Mouse (Mus musculus): ENCODE data around the gene Fanca. TPM values are rescaled to one million over a fixed set of nuclear protein-coding genes. Genes with fewer than 3 reads are reported as not detected.

Fanca gene
- polyA plus RNA-seq (2016; fragmentation: Nextera tagmentation; extraction: Ambion mirVana), result 35.3 and 40.9 TPM in 2 replicates

DNA sequence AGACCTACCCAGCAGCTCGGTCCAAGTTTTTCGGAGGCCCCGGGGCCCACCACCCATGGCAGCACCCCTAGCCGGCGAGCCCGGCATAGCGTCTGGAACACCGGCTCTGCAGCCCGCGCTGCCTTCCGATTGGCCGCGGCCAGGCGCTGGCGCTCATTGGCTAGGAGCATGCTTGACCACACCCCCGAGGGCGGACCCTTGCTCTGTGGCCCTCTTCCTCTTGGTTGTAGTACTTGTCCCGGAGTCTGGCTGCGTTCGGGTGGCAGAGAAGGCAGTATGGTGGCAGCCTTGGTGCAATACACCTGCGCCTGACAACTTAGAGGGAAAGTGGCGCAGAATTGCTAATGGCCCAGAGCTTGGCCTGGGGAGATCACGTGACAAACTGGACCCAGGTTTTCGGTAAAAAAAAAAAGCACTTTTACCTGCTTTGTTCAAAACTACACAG lies at the start of gene Fanca:
Gene Fanca (minus strand): TSS at position 110 of the 445 bp plus-strand sequence.
- Histone ChIP-seq H3K27me3 (ENCODE audit: insufficient read depth, poor library complexity, severe bottlenecking) (no peaks in the 10 kb centered on the region), H3K9me3 (no peaks in the 10 kb centered on the region), H3K27ac (peak within 1 kb of the TSS; percentile 89), H3K36me3 (peaks cover 7% of the 10 kb centered on the region), H3K4me1 (replicated peaks) (peaks cover 21% of the 10 kb centered on the region), H3K4me3 (peak within 1 kb of the TSS; percentile 76)
- WGBS, result under 1% methylated on average over 24 of the region's 24 CpGs
- DNase-seq (ENCODE audit: low spot score), result peak; percentile 96

- peak; percentile 88 for DNase-seq (ENCODE audit: low spot score)
- Histone ChIP-seq H3K4me3 (no peak overlapping the region), H3K9me3 (no peaks in the 10 kb centered on the region), H3K27ac (no peak overlapping the region), H3K27me3 (ENCODE audit: insufficient read depth, poor library complexity, severe bottlenecking) (peaks cover 7% of the 10 kb centered on the region; the same call in 1 of the 2 replicates), H3K4me1 (replicated peaks) (peaks cover 3% of the 10 kb centered on the region; the same call in 1 of the 2 replicates), H3K36me3 (peaks cover 56% of the 10 kb centered on the region)
- 38% methylated on average over 12 of the region's 12 CpGs for WGBS
These were observed 42.8 kb upstream of the Fanca start for GRCm38 (mm10) chr8:123361082-123361739.

- no peaks in the 10 kb centered on the region for H3K9me3 ChIP-seq
- 51% methylated on average over 11 of the region's 11 CpGs for WGBS
- no peaks in the 10 kb centered on the region; the same call in 1 of the 2 replicates for H3K27me3 ChIP-seq (ENCODE audit: insufficient read depth, poor library complexity, severe bottlenecking)
- H3K36me3 ChIP-seq, result peaks cover 33% of the 10 kb centered on the region
- H3K4me3 ChIP-seq, result no peak overlapping the region
- H3K27ac ChIP-seq, result no peak overlapping the region; the same call in 1 of the 2 replicates
- peaks cover 33% of the 10 kb centered on the region for H3K4me1 ChIP-seq (replicated peaks)
- DNase-seq (ENCODE audit: low spot score), result no peak
These were observed 34.8 kb upstream of the Fanca start for GRCm38 (mm10) chr8:123353216-123353615.

DNA sequence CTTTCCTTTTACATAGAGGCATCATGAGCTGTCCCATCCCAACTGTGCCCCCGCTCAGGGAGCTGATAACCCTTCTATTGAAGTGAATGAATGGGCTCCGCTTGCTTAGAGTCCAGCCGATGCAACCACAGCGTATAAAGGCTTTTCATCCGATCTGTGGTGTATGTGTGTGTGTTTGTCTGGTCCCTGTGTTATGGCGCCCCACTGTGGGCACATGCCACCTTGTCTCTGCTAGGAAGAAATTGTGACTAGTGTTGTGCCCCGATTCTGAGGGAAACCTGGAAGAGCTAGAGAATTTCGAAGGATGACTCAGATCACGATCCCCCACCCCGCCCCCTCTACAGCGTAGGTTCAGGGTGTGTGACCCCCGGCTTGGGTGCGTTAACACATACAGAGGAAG lies 34.4 kb upstream of the Fanca start:
- H3K4me1 ChIP-seq (replicated peaks), result peaks cover 37% of the 10 kb centered on the region
- DNase-seq (ENCODE audit: low spot score), result peak; percentile 53
- H3K36me3 ChIP-seq, result peaks cover 32% of the 10 kb centered on the region
- H3K27me3 ChIP-seq (ENCODE audit: insufficient read depth, poor library complexity, severe bottlenecking), result no peaks in the 10 kb centered on the region; the same call in 1 of the 2 replicates
- 60% methylated on average over 13 of the region's 13 CpGs for WGBS
- H3K9me3 ChIP-seq, result no peaks in the 10 kb centered on the region
- H3K27ac ChIP-seq, result no peak overlapping the region; the same call in 1 of the 2 replicates
- no peak overlapping the region for H3K4me3 ChIP-seq

DNA sequence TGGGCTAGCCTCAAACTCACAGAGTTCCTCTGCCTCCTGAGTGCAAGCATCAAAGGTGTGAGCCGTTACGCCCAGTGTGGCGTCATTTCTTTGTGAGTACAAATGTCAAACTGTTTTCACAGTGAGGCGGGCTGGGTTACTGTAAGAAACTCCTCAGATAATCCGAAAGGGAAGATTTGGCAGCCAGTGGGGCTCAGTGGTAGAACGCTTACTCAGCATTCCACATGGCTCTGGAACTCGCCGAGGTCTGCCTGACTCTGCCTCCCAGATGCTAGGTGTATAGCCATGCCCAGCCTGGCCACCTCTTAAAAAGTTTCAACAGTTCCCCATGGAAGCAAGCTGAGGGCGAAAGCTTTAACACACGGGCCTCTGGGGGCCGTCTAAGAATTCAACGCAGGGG lies 33.7 kb upstream of the Fanca start:
- Histone ChIP-seq H3K27ac (no peak overlapping the region), H3K27me3 (ENCODE audit: insufficient read depth, poor library complexity, severe bottlenecking) (no peaks in the 10 kb centered on the region; the same call in 1 of the 2 replicates), H3K9me3 (no peaks in the 10 kb centered on the region), H3K36me3 (peaks cover 26% of the 10 kb centered on the region), H3K4me1 (replicated peaks) (peaks cover 38% of the 10 kb centered on the region), H3K4me3 (no peak overlapping the region)
- no peak for DNase-seq (ENCODE audit: low spot score)
- 89% methylated on average over 12 of the region's 12 CpGs for WGBS

DNA sequence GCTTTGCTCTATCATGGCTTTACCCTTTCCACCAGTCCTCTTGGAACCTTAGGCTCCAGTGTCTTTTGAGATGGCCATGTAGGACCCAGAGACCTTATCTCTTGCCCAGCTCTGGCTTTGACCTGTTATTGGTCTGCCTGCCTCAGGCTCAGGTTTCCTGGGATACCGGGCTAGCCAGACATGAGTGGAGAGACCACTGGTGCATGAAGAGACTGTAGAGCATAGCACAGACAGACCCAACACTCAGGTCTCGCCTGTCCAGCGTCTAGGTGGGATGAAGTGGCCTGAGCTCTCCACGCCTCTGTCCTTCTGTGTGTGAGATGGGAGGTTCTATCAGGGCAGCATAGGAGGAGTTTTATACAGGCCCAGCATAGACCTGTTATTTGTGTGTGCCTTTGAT lies 30.7 kb upstream of the Fanca start:
- WGBS, result 79% methylated on average over 4 of the region's 4 CpGs
- no peak for DNase-seq (ENCODE audit: low spot score)
- H3K4me3 ChIP-seq, result no peak overlapping the region
- no peaks in the 10 kb centered on the region for H3K9me3 ChIP-seq
- H3K4me1 ChIP-seq (replicated peaks), result peaks cover 36% of the 10 kb centered on the region
- H3K27ac ChIP-seq, result peak overlapping the region; percentile 20; the same call in 1 of the 2 replicates
- peaks cover 13% of the 10 kb centered on the region; the same call in 1 of the 2 replicates for H3K36me3 ChIP-seq
- H3K27me3 ChIP-seq (ENCODE audit: insufficient read depth, poor library complexity, severe bottlenecking), result no peaks in the 10 kb centered on the region; the same call in 1 of the 2 replicates

DNA sequence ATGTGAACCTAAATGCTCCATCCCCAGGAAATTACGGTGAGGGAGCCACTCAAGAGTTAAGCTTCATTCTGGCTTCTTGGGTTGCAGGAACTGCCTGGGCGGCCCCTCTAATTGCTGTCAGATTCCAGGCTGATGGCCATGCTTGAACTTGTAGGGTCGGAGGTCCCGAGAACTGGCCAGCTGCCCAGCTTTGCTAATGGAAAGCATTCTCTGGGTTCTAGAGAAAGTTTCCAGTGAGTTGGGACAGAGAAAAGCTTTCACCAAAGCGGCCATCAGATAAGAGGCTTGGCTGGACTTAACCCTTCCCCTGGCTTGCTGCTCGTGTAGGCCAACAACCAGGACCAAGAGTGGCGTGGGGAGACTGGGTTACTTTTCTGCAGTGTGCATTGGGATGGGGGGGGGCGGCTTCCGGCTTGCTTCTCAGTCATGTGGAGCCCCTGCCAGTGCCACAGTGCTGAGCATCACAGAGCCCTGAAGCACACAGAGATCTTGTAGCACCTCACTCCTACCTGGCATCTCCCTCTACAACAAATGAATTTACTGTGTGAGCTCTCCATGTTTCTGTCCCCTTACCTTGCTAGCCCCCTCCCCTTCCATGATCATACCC lies 30.0 kb upstream of the Fanca start:
- Histone ChIP-seq H3K4me1 (replicated peaks) (peaks cover 30% of the 10 kb centered on the region), H3K27ac (peak overlapping the region; percentile 20; the same call in 1 of the 2 replicates), H3K4me3 (no peak overlapping the region), H3K9me3 (no peaks in the 10 kb centered on the region), H3K36me3 (peaks cover 13% of the 10 kb centered on the region; the same call in 1 of the 2 replicates), H3K27me3 (ENCODE audit: insufficient read depth, poor library complexity, severe bottlenecking) (no peaks in the 10 kb centered on the region)
- peak; percentile 54 for DNase-seq (ENCODE audit: low spot score)
- WGBS, result 63% methylated on average over 9 of the region's 9 CpGs

DNA sequence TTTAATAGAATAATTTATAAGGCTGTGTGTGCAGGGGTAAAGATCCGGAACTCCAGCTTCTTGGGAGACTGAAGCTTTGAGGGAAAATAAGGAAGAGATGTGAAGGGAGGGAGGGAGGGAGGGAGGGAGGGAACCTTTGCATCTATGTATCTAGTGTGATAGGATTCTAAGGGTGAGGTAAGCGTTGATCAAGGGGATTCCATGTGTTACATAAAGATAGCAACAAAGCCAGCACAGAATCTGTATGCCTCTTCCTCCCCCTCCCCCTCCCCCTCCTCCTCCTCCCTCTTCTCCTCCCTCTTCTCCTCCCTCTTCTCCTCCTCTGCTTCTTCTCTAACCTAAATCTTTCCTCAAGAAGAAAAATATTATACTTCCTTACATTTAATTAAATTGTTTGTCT lies 28.9 kb upstream of the Fanca start:
- Histone ChIP-seq H3K27ac (no peak overlapping the region), H3K4me1 (replicated peaks) (peaks cover 22% of the 10 kb centered on the region), H3K27me3 (ENCODE audit: insufficient read depth, poor library complexity, severe bottlenecking) (no peaks in the 10 kb centered on the region), H3K36me3 (peaks cover 13% of the 10 kb centered on the region; the same call in 1 of the 2 replicates), H3K4me3 (no peak overlapping the region), H3K9me3 (no peaks in the 10 kb centered on the region)
- 84% methylated on average over 2 of the region's 2 CpGs for WGBS
- no peak for DNase-seq (ENCODE audit: low spot score)

- WGBS, result 89% methylated on average over 6 of the region's 6 CpGs
- Histone ChIP-seq H3K27me3 (ENCODE audit: insufficient read depth, poor library complexity, severe bottlenecking) (no peaks in the 10 kb centered on the region), H3K36me3 (peaks cover 22% of the 10 kb centered on the region), H3K4me1 (replicated peaks) (peaks cover 23% of the 10 kb centered on the region), H3K4me3 (no peak overlapping the region), H3K9me3 (no peaks in the 10 kb centered on the region), H3K27ac (no peak overlapping the region)
- no peak for DNase-seq (ENCODE audit: low spot score)
These were observed 27.5 kb upstream of the Fanca start for GRCm38 (mm10) chr8:123345856-123346255.

DNA sequence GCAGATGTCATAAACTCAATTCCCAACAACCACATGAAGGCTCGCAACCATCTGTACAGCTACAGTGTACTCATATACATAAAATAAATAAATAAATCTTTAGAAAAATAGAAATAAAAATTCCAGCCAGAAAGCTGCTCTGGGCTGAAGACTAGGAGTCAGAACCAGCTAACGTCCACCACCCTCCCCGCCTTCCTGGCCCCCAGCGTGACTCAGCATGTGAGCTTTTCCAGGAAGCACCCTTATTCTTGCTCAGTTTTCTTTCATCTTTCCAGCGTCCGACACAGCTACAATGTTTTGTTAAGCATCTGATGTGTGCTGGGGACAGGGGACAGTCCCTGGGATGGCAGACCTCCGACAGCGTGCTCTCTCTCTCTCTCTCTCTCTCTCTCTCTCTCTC lies 26.8 kb upstream of the Fanca start:
- WGBS, result 83% methylated on average over 8 of the region's 8 CpGs
- Histone ChIP-seq H3K4me1 (replicated peaks) (peaks cover 23% of the 10 kb centered on the region), H3K9me3 (peaks cover under 1% of the 10 kb centered on the region; the same call in 1 of the 2 replicates), H3K27me3 (ENCODE audit: insufficient read depth, poor library complexity, severe bottlenecking) (no peaks in the 10 kb centered on the region), H3K27ac (no peak overlapping the region), H3K36me3 (peaks cover 22% of the 10 kb centered on the region), H3K4me3 (no peak overlapping the region)
- DNase-seq (ENCODE audit: low spot score), result no peak

DNA sequence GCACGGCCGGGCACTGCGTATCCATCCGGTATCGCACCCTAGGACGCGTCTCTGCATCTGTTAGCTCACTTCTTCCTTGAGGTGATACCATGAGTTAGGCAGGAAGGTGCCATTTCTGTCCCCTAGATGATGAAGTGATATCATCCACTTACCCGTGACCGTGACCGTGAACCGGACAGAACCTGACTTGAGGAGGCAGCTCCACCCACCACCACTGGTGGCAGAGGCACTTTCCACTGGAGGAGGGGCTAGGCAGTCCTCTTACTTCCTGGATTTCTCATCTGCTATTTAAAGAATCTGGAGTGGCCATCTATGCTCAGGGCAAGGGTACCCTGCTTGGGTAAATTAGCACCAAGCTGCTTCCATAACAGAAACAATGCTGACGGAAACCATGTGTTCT lies 25.0 kb upstream of the Fanca start:
- DNase-seq (ENCODE audit: low spot score), result no peak
- 89% methylated on average over 12 of the region's 12 CpGs for WGBS
- Histone ChIP-seq H3K4me1 (replicated peaks) (peaks cover 14% of the 10 kb centered on the region), H3K36me3 (peaks cover 23% of the 10 kb centered on the region), H3K27ac (no peak overlapping the region), H3K27me3 (ENCODE audit: insufficient read depth, poor library complexity, severe bottlenecking) (no peaks in the 10 kb centered on the region), H3K4me3 (no peak overlapping the region), H3K9me3 (peaks cover 6% of the 10 kb centered on the region; the same call in 1 of the 2 replicates)

DNA sequence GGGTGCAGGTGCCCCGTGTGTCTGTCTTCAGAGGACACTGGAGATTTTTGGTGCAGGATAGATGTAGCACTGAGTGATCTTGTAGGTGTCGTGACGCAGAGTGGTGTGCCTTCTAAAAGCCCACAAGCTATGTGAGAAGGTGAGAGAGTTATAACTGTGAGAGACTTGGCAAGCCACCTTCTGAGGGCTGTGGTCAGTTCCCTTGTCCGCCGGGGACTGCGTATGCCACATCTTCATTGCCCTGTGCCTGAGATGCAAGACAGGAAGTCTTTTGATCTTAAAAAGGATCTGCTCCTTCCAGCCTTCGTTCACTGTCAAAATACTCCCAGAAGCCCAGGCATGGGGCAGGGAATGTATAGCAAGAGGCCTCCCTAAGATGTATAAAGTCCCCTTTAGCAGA lies 24.5 kb upstream of the Fanca start:
- H3K27me3 ChIP-seq (ENCODE audit: insufficient read depth, poor library complexity, severe bottlenecking), result no peaks in the 10 kb centered on the region
- H3K4me1 ChIP-seq (replicated peaks), result peaks cover 9% of the 10 kb centered on the region
- H3K9me3 ChIP-seq, result peaks cover 6% of the 10 kb centered on the region; the same call in 1 of the 2 replicates
- 83% methylated on average over 7 of the region's 7 CpGs for WGBS
- H3K36me3 ChIP-seq, result peaks cover 18% of the 10 kb centered on the region
- DNase-seq (ENCODE audit: low spot score), result no peak
- no peak overlapping the region for H3K27ac ChIP-seq
- H3K4me3 ChIP-seq, result no peak overlapping the region

GRCm38 (mm10) chr8:123342253-123342652 lies 23.9 kb upstream of the Fanca start:
- Histone ChIP-seq H3K4me1 (replicated peaks) (0 out of 2 replicates have a peak, but pooled peaks cover 7% of the 10 kb centered on the region), H3K4me3 (no peak overlapping the region), H3K9me3 (peaks cover 6% of the 10 kb centered on the region; the same call in 1 of the 2 replicates), H3K27me3 (ENCODE audit: insufficient read depth, poor library complexity, severe bottlenecking) (no peaks in the 10 kb centered on the region), H3K27ac (no peak overlapping the region), H3K36me3 (peaks cover 18% of the 10 kb centered on the region)
- 87% methylated on average over 8 of the region's 8 CpGs for WGBS
- DNase-seq (ENCODE audit: low spot score), result no peak

All from hindbrain, embryonic 10.5 days (tissue).